8 mouse cellular contexts compared by ENCODE assay signal in the genomic region with DNA sequence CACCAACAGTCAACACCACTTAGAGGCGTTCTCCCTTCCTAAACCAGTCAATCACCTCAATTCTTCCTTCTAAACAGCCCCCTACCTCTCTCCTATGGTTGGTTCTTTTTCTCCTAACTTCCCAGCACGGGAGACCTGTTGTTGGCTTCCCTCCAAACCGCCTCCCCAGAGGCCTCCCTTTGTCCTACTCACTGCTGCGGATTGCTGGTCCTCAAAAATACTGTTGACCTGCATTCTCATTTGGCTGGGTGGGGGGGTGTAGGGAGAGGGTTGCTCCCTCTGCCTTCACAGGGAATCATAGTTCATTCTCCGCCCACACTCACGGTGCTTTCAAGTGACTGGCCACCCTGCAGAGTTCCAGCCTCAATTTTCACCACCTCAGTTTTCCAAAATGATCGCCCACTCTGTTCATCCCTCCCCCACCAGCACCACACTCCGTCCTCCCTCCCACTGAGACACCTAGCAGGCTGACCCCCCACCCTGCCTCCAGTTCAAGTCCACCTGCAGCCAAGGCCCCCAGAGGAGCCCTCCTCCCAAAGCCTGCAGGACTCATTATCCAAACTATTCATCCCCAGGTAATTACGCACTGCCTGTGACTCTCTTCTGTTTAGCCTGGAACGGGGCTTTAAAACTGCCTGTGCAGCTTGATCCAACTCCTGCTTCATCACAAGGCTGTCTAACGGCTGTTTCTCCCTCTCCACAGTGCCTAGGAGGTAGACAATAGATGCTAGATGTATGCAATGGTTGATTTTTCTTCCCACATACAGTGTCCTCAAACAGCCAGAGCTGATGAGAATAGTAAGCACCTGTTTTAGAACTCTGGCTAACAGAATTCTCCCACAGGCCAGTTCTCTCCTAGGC. TPM values are rescaled to one million over a fixed set of nuclear protein-coding genes. Genes with fewer than 3 reads are reported as not detected.
A peak's percentile ranks its signal among the peaks of the same experiment; 100 is the strongest.
DNase-seq lines count a peak whose midpoint lies in the region; ATAC-seq and TF ChIP-seq lines count a peak whose summit lies in the region.

No protein-coding gene starts in this region.

- no peak for TF ChIP-seq POLR2A in kidney, adult 2 months (IDR thresholded peaks at IDR 0.05; ENCODE audit: low read depth, low read length)

- no peaks in the 10 kb centered on the region for H3K27me3 ChIP-seq in forebrain, postnatal 0 days (ENCODE audit: insufficient read depth, low read length)
- no peaks in the 10 kb centered on the region for H3K27me3 ChIP-seq in kidney, adult 2 months (replicated peaks; ENCODE audit: control insufficient read depth, insufficient read depth, low read length)
- no peaks in the 10 kb centered on the region for H3K27me3 ChIP-seq in lung, embryonic 16.5 days (ENCODE audit: control insufficient read depth, insufficient read depth, low read depth, low read length)
- no peaks in the 10 kb centered on the region for H3K27me3 ChIP-seq in stomach, embryonic 16.5 days (ENCODE audit: control insufficient read depth, insufficient read depth, low read length)

- peak overlapping the region; percentile 78 for H3K9ac ChIP-seq in forebrain, postnatal 0 days
- peak overlapping the region; percentile 81 for H3K9ac ChIP-seq in lung, embryonic 16.5 days (ENCODE audit: low read length)
- H3K9ac ChIP-seq in stomach, embryonic 16.5 days (ENCODE audit: low read length): peak overlapping the region; percentile 85

- no peak for TF ChIP-seq CTCF in forebrain, postnatal 0 days (IDR thresholded peaks at IDR 0.05; ENCODE audit: low read depth)
- TF ChIP-seq CTCF in kidney, adult 2 months (conservative IDR thresholded peaks at IDR 0.05; ENCODE audit: insufficient read depth, insufficient read length, low read depth, low read length): no peak

- ATAC-seq in forebrain, postnatal 0 days: no peak
- no peak for ATAC-seq in lung, embryonic 16.5 days (ENCODE audit: low read depth)
- no peak for ATAC-seq in stomach, embryonic 16.5 days (ENCODE audit: insufficient read depth, low FRiP score)

- peak overlapping the region; percentile 74 for H3K4me3 ChIP-seq in brown adipose tissue, adult 24 weeks (ENCODE audit: insufficient read depth, low read depth, low read length)
- H3K4me3 ChIP-seq in forebrain, postnatal 0 days (ENCODE audit: low read depth, low read length): peak overlapping the region; percentile 52
- peak overlapping the region; percentile 35 for H3K4me3 ChIP-seq in kidney, adult 2 months (ENCODE audit: insufficient read depth, low read depth, low read length)
- H3K4me3 ChIP-seq in lung, embryonic 16.5 days (ENCODE audit: low read length): peak overlapping the region; percentile 62
- peak overlapping the region; percentile 59; the same call in 1 of the 2 replicates for H3K4me3 ChIP-seq in stomach, embryonic 16.5 days (replicated peaks; ENCODE audit: low read length)

- DNase-seq in heart, adult 11 months: peak; percentile 95
- DNase-seq in heart, adult 9 months (ENCODE audit: low spot score in 2 of 2): no peak
- peak; percentile 29 for DNase-seq in forebrain, postnatal 0 days
- DNase-seq in kidney, adult 2 months: peak; percentile 52
- DNase-seq in urinary bladder, adult 2 months (ENCODE audit: low spot score): no peak

- peak overlapping the region; percentile 96 for H3K27ac ChIP-seq in brown adipose tissue, adult 24 weeks (replicated peaks; ENCODE audit: low read depth, low read length)
- H3K27ac ChIP-seq in forebrain, postnatal 0 days (ENCODE audit: low read depth, low read length): peak overlapping the region; percentile 82
- H3K27ac ChIP-seq in kidney, adult 2 months (ENCODE audit: insufficient read depth, low read depth, low read length): peak overlapping the region; percentile 90
- H3K27ac ChIP-seq in lung, embryonic 16.5 days (ENCODE audit: low read length): peak overlapping the region; percentile 94
- peak overlapping the region; percentile 99 for H3K27ac ChIP-seq in stomach, embryonic 16.5 days (ENCODE audit: low read length)

- 7% methylated on average over 11 of the region's 11 CpGs for WGBS in forebrain, postnatal 0 days
- WGBS in kidney, adult 2 months: 31% methylated on average over 11 of the region's 11 CpGs
- 29% methylated on average over 11 of the region's 11 CpGs for WGBS in lung, embryonic 16.5 days
- WGBS in stomach, embryonic 16.5 days: 23% methylated on average over 11 of the region's 11 CpGs

- peaks cover 13% of the 10 kb centered on the region for H3K4me1 ChIP-seq in brown adipose tissue, adult 24 weeks (ENCODE audit: control insufficient read depth, insufficient read depth, insufficient read length, low read length)
- peaks cover 30% of the 10 kb centered on the region for H3K4me1 ChIP-seq in forebrain, postnatal 0 days (ENCODE audit: insufficient read depth)
- peaks cover 17% of the 10 kb centered on the region for H3K4me1 ChIP-seq in kidney, adult 2 months (ENCODE audit: control insufficient read depth, insufficient read depth, low read length)
- peaks cover 47% of the 10 kb centered on the region for H3K4me1 ChIP-seq in lung, embryonic 16.5 days (replicated peaks; ENCODE audit: control insufficient read depth, insufficient read depth, low read length)
- H3K4me1 ChIP-seq in stomach, embryonic 16.5 days (ENCODE audit: control insufficient read depth, insufficient read depth, low read length): peaks cover 42% of the 10 kb centered on the region

- H3K9me3 ChIP-seq in forebrain, postnatal 0 days (ENCODE audit: low read length): no peaks in the 10 kb centered on the region
- no peaks in the 10 kb centered on the region for H3K9me3 ChIP-seq in lung, embryonic 16.5 days (ENCODE audit: control insufficient read depth, low read length)
- no peaks in the 10 kb centered on the region for H3K9me3 ChIP-seq in stomach, embryonic 16.5 days (replicated peaks; ENCODE audit: control insufficient read depth, low read length)

- no peaks in the 10 kb centered on the region for H3K36me3 ChIP-seq in forebrain, postnatal 0 days (ENCODE audit: insufficient read depth)
- no peaks in the 10 kb centered on the region for H3K36me3 ChIP-seq in kidney, adult 2 months (ENCODE audit: control insufficient read depth, insufficient read depth, low read length)
- no peaks in the 10 kb centered on the region for H3K36me3 ChIP-seq in lung, embryonic 16.5 days (ENCODE audit: control insufficient read depth, insufficient read depth, low read length)
- no peaks in the 10 kb centered on the region for H3K36me3 ChIP-seq in stomach, embryonic 16.5 days (ENCODE audit: control insufficient read depth, insufficient read depth, low read length)

- H3K4me2 ChIP-seq in forebrain, postnatal 0 days (ENCODE audit: low read depth): peak overlapping the region; percentile 93
- peak overlapping the region; percentile 91 for H3K4me2 ChIP-seq in lung, embryonic 16.5 days (ENCODE audit: low read depth, low read length)
- peak overlapping the region; percentile 93 for H3K4me2 ChIP-seq in stomach, embryonic 16.5 days (ENCODE audit: low read depth, low read length)

RNA-seq across cellular contexts. Expression of gene Atp23, which starts 26.2 kb away (rescaled TPM):
- polyA plus RNA-seq in brown adipose tissue, adult 24 weeks (2012; ENCODE audit: insufficient read depth, insufficient read length, missing spikeins): 4.1 and 6.9 TPM in 2 replicates
- 11.8 and 13.7 TPM in 2 replicates for total RNA-seq in forebrain, postnatal 0 days (2014; rRNA removed)
- 14.6 and 16.7 TPM in 2 replicates for polyA plus RNA-seq in forebrain, postnatal 0 days (2015; fragmentation: Nextera tagmentation; extraction: Ambion mirVana)
- polyA plus RNA-seq in kidney, adult 2 months (2012; rRNA removed): 11.2 and 14.2 TPM in 2 replicates
- 13.8 and 14.0 TPM in 2 replicates for polyA plus RNA-seq in lung, embryonic 16.5 days (2015; fragmentation: Nextera tagmentation; extraction: Ambion mirVana)
- 11.7 and 12.0 TPM in 2 replicates for polyA plus RNA-seq in stomach, embryonic 16.5 days (2015; fragmentation: Nextera tagmentation; extraction: Ambion mirVana)
- 5.7 and 7.5 TPM in 2 replicates for polyA plus RNA-seq in urinary bladder, adult 2 months (2012; rRNA removed)

RNA-seq across cellular contexts. Expression of gene Ctdsp2, which starts 51.2 kb away (rescaled TPM):
- 42.7 and 48.6 TPM in 2 replicates for polyA plus RNA-seq in brown adipose tissue, adult 24 weeks (2012; ENCODE audit: insufficient read depth, insufficient read length, missing spikeins)
- total RNA-seq in forebrain, postnatal 0 days (2014; rRNA removed): 45.9 and 56.0 TPM in 2 replicates
- 12.8 and 14.4 TPM in 2 replicates for polyA plus RNA-seq in forebrain, postnatal 0 days (2015; fragmentation: Nextera tagmentation; extraction: Ambion mirVana)
- polyA plus RNA-seq in kidney, adult 2 months (2012; rRNA removed): 118 and 126 TPM in 2 replicates
- 66.2 and 72.0 TPM in 2 replicates for polyA plus RNA-seq in lung, embryonic 16.5 days (2015; fragmentation: Nextera tagmentation; extraction: Ambion mirVana)
- 49.4 and 53.4 TPM in 2 replicates for polyA plus RNA-seq in stomach, embryonic 16.5 days (2015; fragmentation: Nextera tagmentation; extraction: Ambion mirVana)
- polyA plus RNA-seq in urinary bladder, adult 2 months (2012; rRNA removed): 146 and 191 TPM in 2 replicates

Comparison
In these comparisons a context has a peak if more than half of its experiments do, and no peak if none do; other contexts are left out.
1. DNase-seq: peak in heart, adult 11 months (single experiment), forebrain, postnatal 0 days (single experiment) and kidney, adult 2 months (single experiment); none in heart, adult 9 months (0 of 2) and urinary bladder, adult 2 months (single experiment).
2. Peak in every context shown above with its lines, with median percentiles within 50 percentile points of each other: H3K27ac ChIP-seq, H3K4me3 ChIP-seq, H3K4me2 ChIP-seq and H3K9ac ChIP-seq.